Mouse (Mus musculus) neutrophil, adult 83 days (primary cell): ENCODE data around the gene Itih2. TPM values are rescaled to one million over a fixed set of nuclear protein-coding genes. Genes with fewer than 3 reads are reported as not detected.

Experiments
- total RNA-seq, 2 experiments: library from RNA; stranded (reverse); gene quantifications; one replicate each; pipeline ENCODE4 v1.2.4; 2023

Itih2 gene
- total RNA-seq = not detected

GRCm38 (mm10) chr2:10131296-10131695, at the start of gene Itih2:
Itih2 (minus strand) TSS chr2:10131396.

DNA sequence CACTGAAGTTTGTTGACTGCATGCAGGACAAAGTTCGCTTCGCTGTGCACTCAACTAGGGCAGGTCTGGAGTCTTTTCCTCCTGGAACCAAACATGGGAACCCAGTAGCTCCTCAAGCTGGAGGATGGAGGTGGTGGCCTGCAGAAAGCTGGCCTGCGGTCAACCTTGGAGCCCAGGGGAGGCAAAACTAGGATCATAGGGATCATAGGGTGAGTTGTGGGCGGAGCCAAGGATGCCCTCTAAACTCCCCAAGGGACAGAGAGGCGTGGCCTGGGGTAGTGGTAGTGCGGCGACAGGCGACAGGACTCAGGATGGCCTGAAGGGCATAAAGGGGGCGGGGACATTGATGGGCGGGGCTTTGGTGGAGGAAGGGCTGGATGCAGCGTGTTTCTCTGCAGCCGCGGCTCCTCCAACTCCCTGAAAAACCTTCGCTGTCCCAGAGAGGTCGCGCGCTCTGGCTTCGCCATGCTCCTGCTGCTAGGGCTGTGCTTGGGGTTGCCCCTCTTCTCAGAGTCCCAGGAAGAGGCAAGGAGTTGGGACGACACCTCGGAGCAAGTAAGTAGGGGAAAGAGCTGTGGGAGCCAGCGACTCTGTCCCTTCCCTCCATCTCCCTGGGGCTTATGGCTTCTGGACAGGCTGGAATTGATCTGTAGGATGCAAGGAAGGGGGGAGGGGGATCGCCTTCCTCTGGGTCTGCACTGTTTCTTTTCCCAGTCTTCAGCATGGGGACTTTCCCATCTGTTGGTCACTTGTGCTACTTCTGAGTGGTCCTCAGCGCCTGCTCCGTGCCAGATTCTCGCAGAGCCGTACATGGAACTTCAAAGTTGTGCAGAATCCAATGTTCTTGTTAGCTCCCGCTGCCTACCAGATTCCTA, 22.2 kb upstream of the Itih2 start, which contains the start of gene Itih5:
Itih5 (plus strand) TSS at position 371 of the 875 bp plus-strand sequence.

DNA sequence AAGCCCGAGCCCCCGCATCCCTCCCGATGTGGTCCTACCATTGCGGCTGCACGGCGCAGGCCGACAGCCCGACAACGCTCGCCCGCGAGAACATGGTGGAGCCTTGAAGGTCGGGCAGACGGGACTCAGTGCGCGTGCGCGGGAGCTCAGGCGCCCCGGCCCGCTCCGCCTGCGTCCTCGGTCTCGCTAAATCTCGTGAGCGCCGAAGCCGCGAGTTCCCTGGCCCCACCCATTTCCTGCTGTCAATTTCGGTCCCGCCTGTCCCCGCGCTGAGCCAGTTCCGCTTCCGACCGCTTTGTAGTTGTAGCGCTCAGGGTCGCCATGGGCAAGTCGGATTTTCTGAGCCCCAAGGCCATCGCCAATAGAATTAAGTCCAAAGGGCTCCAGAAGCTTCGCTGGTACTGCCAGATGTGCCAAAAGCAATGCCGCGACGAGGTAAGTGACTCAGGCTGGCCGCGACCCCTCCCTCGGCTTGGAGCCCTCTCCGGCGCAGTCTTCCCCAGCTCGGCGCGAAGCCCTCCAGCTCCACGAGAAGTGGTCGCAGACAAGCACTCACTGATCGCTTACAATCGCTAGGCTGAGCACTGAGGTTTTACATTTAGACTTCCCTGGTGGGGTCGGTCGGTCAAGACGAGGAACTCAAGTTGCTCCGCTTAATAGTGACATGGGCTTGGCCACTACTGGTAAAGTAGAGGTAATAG, 50.7 kb downstream of the Itih2 start, which contains the start of the genes Atp5c1 and Kin:
Atp5c1 (minus strand) TSS at position 201 of the 701 bp plus-strand sequence.
Kin (plus strand) TSS at position 284 of the 701 bp plus-strand sequence.

DNA sequence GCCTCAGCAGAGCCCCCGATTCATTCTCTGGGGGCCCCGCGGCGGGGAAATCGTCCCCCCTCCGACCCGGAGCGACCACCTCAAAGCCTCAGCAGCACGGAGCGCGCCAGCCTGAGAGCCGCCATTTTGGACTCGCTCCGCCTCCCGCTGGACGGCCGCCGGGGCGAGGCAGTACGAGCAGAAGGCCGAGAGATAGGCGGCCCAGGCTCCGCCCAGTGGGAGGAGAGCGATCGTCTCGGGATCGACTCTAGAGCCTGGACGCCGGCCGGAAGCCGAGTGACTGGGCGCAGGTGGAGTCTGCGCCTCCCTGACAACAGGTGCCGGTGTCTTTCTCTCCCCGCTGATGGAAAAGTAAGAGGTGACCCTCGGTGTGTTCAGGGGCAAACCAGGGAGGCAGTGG, 82.7 kb downstream of the Itih2 start, which contains the start of gene Taf3:
Taf3 (minus strand) TSS at position 136 of the 400 bp plus-strand sequence.

Other genes with a start within 250 kb of the Itih2 start
- gene 9230102O04Rik, start 241.9 kb downstream of the Itih2 start, total RNA-seq = not detected
- gene Gata3, start 241.4 kb downstream of the Itih2 start, total RNA-seq = 1 to 10 TPM in 1 of 2 experiments, under 1 TPM in 1; 0.77 to 2.1 TPM
- gene Taf3, start 82.8 kb downstream of the Itih2 start, total RNA-seq = 10 to 100 TPM in 1 of 2 experiments, 1 to 10 TPM in 1; 9.5 to 10.2 TPM
- 100 to 1,000 TPM; 115 to 116 TPM for gene Atp5c1, start 50.9 kb downstream of the Itih2 start, total RNA-seq
- 10 to 100 TPM; 15.8 to 17.9 TPM for gene Kin, start 50.8 kb downstream of the Itih2 start, total RNA-seq
- 1 to 10 TPM; 6.6 TPM for gene Itih5, start 22.2 kb upstream of the Itih2 start, total RNA-seq
- gene Sfmbt2, start 239.1 kb upstream of the Itih2 start, total RNA-seq = 10 to 100 TPM; 10.7 to 14.8 TPM